In the genomic region with DNA sequence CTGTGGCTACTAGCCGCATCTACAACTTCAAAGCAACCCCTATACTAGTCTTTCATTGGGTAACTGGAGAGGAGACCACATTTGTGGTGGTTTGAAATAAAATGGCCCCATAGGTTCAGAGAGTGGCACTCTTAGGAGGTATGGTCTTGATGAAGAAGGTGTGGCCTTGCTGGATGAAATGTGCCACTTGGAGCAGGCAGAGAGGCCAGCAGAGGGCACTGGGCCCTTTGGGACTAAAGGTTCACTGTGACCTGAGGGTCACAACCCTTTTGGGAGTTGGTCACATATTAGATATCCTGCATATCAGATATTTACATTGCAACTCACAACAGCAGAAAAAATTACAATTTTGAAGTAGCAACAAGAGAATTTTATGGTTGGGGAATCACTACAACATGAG, we compare ENCODE assay signal across 12 mouse cellular contexts. TPM values are rescaled to one million over a fixed set of nuclear protein-coding genes. Genes with fewer than 3 reads are reported as not detected.
A peak's percentile ranks its signal among the peaks of the same experiment; 100 is the strongest.
DNase-seq lines count a peak whose midpoint lies in the region; TF ChIP-seq lines count a peak whose summit lies in the region.
"Had no signal": no experiment of that assay in that cellular context is flagged by ENCODE, and none has a peak within 500 bp of the region (broad histone marks: within the 10 kb centered on the region; RNA-seq: fewer than 3 reads in every experiment).

No protein-coding gene starts in this region.

- WGBS in midbrain, embryonic 10.5 days, result 97% methylated on average over 1 of the region's 1 CpGs

- TF ChIP-seq EP300 in MEL (IDR thresholded peaks at IDR 0.05; ENCODE audit: low read depth in 1 of 2, low read length in 2 of 2), result no peak

- peak in 2 of 3 experiments; percentile 26 to 44; a peak in 3 of 6 replicates for TF ChIP-seq CTCF in MEL (IDR thresholded peaks at IDR 0.05 in 2 of 3, conservative IDR thresholded peaks at IDR 0.05 in 1 of 3; ENCODE audit: control insufficient read depth in 1 of 3, insufficient read depth in 1 of 3, low read depth in 2 of 3, low read length in 3 of 3, poor library complexity in 1 of 3, severe bottlenecking in 1 of 3)

- H3K4me3 ChIP-seq in MEL (ENCODE audit: control insufficient read depth in 1 of 2, insufficient read depth in 1 of 2, low read depth in 2 of 2, low read length in 2 of 2), result no peak overlapping the region
- no peak overlapping the region for H3K4me3 ChIP-seq in midbrain, embryonic 10.5 days
- H3K4me3 ChIP-seq: heart, embryonic 12.5 days; liver, embryonic 15.5 days had no signal

- H3K36me3 ChIP-seq in MEL (ENCODE audit: control insufficient read depth in 1 of 2, insufficient read depth in 2 of 2, low read length in 2 of 2), result no peaks in the 10 kb centered on the region
- H3K36me3 ChIP-seq in midbrain, embryonic 10.5 days, result no peaks in the 10 kb centered on the region
- H3K36me3 ChIP-seq: liver, embryonic 15.5 days had no signal

- H3K9ac ChIP-seq in MEL (ENCODE audit: control insufficient read depth, low read depth, low read length, poor library complexity, severe bottlenecking), result no peak overlapping the region
- H3K9ac ChIP-seq: heart, embryonic 12.5 days; liver, embryonic 15.5 days had no signal

- TF ChIP-seq POLR2A in MEL (IDR thresholded peaks at IDR 0.05; ENCODE audit: control insufficient read depth in 1 of 2, insufficient read depth in 1 of 2, low read depth in 1 of 2, low read length in 2 of 2, poor library complexity in 1 of 2), result no peak

- no peaks in the 10 kb centered on the region for H3K27me3 ChIP-seq in MEL (ENCODE audit: control insufficient read depth in 1 of 2, insufficient read depth in 2 of 2, low read length in 2 of 2)
- H3K27me3 ChIP-seq in midbrain, embryonic 10.5 days (ENCODE audit: low read depth, poor library complexity, severe bottlenecking), result no peaks in the 10 kb centered on the region
- H3K27me3 ChIP-seq: heart, embryonic 12.5 days; liver, embryonic 15.5 days had no signal

- H3K79me2 ChIP-seq in MEL (ENCODE audit: control insufficient read depth, insufficient read depth, low read length, poor library complexity), result no peaks in the 10 kb centered on the region

- DNase-seq in adrenal gland, postnatal 36 days, result peak; percentile 10 to 35
- DNase-seq in adrenal gland, postnatal 4 days (ENCODE audit: low spot score in 2 of 2), result no peak
- peak; percentile 11 to 56 for DNase-seq in kidney, postnatal 36 days
- DNase-seq in kidney, postnatal 4 days, result no peak
- DNase-seq in MEL (ENCODE audit: low read depth, low spot score), result no peak
- peak; percentile 25 for DNase-seq in naive thymus-derived CD4-positive, alpha-beta T cell, adult 2 months (ENCODE audit: low read depth)
- no peak for DNase-seq in right cerebral cortex, postnatal 25 days
- no peak for DNase-seq in midbrain, embryonic 10.5 days (ENCODE audit: low spot score)
- DNase-seq: cerebellum, postnatal 36 days; midbrain, embryonic 14.5 days had no signal

- peak; percentile 16 for TF ChIP-seq RAD21 in MEL (IDR thresholded peaks at IDR 0.05; ENCODE audit: low read depth, low read length)

- no peaks in the 10 kb centered on the region for H3K9me3 ChIP-seq in MEL (replicated peaks; ENCODE audit: insufficient read depth, low read length)
- no peaks in the 10 kb centered on the region for H3K9me3 ChIP-seq in midbrain, embryonic 10.5 days (replicated peaks)
- H3K9me3 ChIP-seq: heart, embryonic 12.5 days; liver, embryonic 15.5 days had no signal

- no peak overlapping the region for H3K27ac ChIP-seq in MEL (ENCODE audit: control insufficient read depth, low read depth, low read length)
- H3K27ac ChIP-seq in midbrain, embryonic 10.5 days (replicated peaks), result no peak overlapping the region
- H3K27ac ChIP-seq: liver, embryonic 15.5 days had no signal

- H3K4me1 ChIP-seq in MEL (ENCODE audit: control insufficient read depth in 1 of 2, insufficient read depth in 2 of 2, low read length in 2 of 2), result no peaks in the 10 kb centered on the region
- no peaks in the 10 kb centered on the region for H3K4me1 ChIP-seq in midbrain, embryonic 10.5 days
- H3K4me1 ChIP-seq: heart, embryonic 12.5 days; liver, embryonic 15.5 days had no signal

TF ChIP-seq in MEL, 35 proteins besides CTCF, POLR2A, EP300 and RAD21:
- TF ChIP-seq KAT2A (conservative IDR thresholded peaks at IDR 0.05; ENCODE audit: low read depth, low read length) (no peak), SMC3 (IDR thresholded peaks at IDR 0.05; ENCODE audit: low read depth, low read length) (peak; percentile 21; the same call in 1 of the 2 replicates)

RNA-seq across cellular contexts. Expression of a gene that starts 8.9 kb away (rescaled TPM):
- total RNA-seq in adrenal gland, postnatal 36 days (2021), result 10 to 100 TPM; 32.2 to 40.7 TPM
- total RNA-seq in adrenal gland, postnatal 4 days (2021), result 10 to 100 TPM; 29.9 to 33.4 TPM
- 12.4 and 20.2 TPM in 2 replicates for total RNA-seq in MEL (2012; rRNA removed)
- polyA plus RNA-seq in MEL (2012; ENCODE audit: insufficient read depth in 1 of 2, insufficient read length in 2 of 2, low read depth in 1 of 2, low replicate concordance in 2 of 2, missing spikeins in 1 of 2), result 10 to 100 TPM in 1 of 2 experiments, not detected in 1; 16.6 TPM
- 36.7 and 38.0 TPM in 2 replicates for polyA plus RNA-seq in midbrain, embryonic 10.5 days (2016; fragmentation: Nextera tagmentation; extraction: Ambion mirVana)

RNA-seq across cellular contexts. Expression of a gene that starts 9.3 kb away (rescaled TPM):
- 10 to 100 TPM; 25.8 to 30.5 TPM for total RNA-seq in adrenal gland, postnatal 36 days (2021)
- 10 to 100 TPM; 35.4 to 40.4 TPM for total RNA-seq in adrenal gland, postnatal 4 days (2021)
- 11.4 and 12.7 TPM in 2 replicates for total RNA-seq in MEL (2012; rRNA removed)
- 10 to 100 TPM in 1 of 2 experiments, not detected in 1; 17.4 TPM for polyA plus RNA-seq in MEL (2012; ENCODE audit: insufficient read depth in 1 of 2, insufficient read length in 2 of 2, low read depth in 1 of 2, low replicate concordance in 2 of 2, missing spikeins in 1 of 2)
- polyA plus RNA-seq in midbrain, embryonic 10.5 days (2016; fragmentation: Nextera tagmentation; extraction: Ambion mirVana), result 21.3 and 23.6 TPM in 2 replicates

Comparison
In these comparisons a context has a peak if more than half of its experiments do, and no peak if none do; other contexts are left out.
1. DNase-seq: peak in adrenal gland, postnatal 36 days (2 of 2), kidney, postnatal 36 days (2 of 2) and naive thymus-derived CD4-positive, alpha-beta T cell, adult 2 months (single experiment); none in adrenal gland, postnatal 4 days (0 of 2), kidney, postnatal 4 days (0 of 2), MEL (single experiment), right cerebral cortex, postnatal 25 days (single experiment) and midbrain, embryonic 10.5 days (single experiment).